Mouse (Mus musculus) embryo, embryonic 11 days (tissue): ENCODE results near the gene Olfr1099.

Experiments
- DNase-seq: peaks from one replicate; pipeline ENCODE4 v3.0.0-alpha.2; 2015

The Olfr1099 gene

GRCm38 (mm10) chr2:86960593-86960992, at the start of gene Olfr1099:
Gene Olfr1099, minus strand, starts transcription at chr2:86960693.
- DNase-seq, result no peak

GRCm38 (mm10) chr2:86998098-86998497, 37.6 kb upstream of the Olfr1099 start, which contains the start of gene Olfr1102:
Gene Olfr1102, plus strand, starts transcription at chr2:86998398.
- no peak for DNase-seq

GRCm38 (mm10) chr2:86991121-86991520, 30.6 kb upstream of the Olfr1099 start, which contains the start of gene Olfr1101:
Gene Olfr1101, minus strand, starts transcription at chr2:86991221.
- no peak for DNase-seq

DNA sequence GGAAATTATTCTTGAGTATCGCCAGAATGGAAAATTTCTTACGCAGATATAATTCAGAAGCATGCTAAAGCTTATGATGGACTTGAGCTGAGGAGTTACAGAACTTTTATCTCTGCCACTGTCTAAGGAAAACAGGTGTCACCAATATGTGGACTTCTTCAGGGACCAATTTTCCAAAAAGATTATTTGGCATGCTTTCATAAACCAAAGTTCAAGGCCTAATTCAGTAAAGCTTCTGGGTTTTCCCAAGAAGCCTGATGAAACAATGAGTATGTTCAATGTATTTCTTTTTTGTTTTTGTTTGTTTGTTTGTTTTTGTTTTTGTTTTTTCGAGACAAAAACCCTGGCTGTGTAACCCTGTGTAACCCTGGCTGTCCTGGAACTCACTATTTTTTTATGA, 19.4 kb upstream of the Olfr1099 start, which contains the start of gene Olfr1100:
Olfr1100 (minus strand) TSS at position 101 of the 400 bp plus-strand sequence.
- no peak for DNase-seq

- no peak for DNase-seq
These were observed 33.9 kb downstream of the Olfr1099 start for GRCm38 (mm10) chr2:86926557-86926956.

DNA sequence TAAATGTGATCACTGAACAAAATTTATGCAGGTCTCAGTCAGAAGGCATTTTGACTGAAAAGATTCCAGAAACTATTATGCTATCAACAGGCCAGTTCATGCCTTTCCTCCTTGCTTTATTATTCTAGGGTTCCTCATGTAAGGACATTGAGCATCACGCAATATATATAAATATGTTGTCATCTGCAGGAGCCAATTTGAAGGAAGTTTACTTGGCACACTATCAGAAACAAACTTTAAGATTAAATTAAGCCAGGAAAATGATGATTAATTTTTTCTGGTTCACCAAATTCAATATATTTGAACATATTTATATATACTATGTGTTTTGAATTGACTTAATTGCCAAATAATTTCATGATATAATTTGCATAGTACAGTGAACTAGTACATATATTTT, 36.0 kb downstream of the Olfr1099 start, which contains the start of gene Olfr1098:
Olfr1098 (minus strand) TSS at position 101 of the 400 bp plus-strand sequence.
- no peak for DNase-seq

- no peak for DNase-seq
These were observed 54.8 kb downstream of the Olfr1099 start for GRCm38 (mm10) chr2:86905647-86906046.
